Mouse (Mus musculus) monocyte, adult 5-6 weeks (primary cell): ENCODE results near the gene Arrb2. TPM values are rescaled to one million over a fixed set of nuclear protein-coding genes. Genes with fewer than 3 reads are reported as not detected.
"Not testable (repeated sequence)": the region's sequence is repeated elsewhere in the genome, so short reads cannot be mapped to it uniquely, and the experiment has no call there.

Source experiments
- ATAC-seq: fragments of 153-309, 156-312 bp; replicated peaks from 2 replicates; pipeline ENCODE4 v1.8.0; 2017; ENCODE audit warnings: mild to moderate bottlenecking; ENCODE audit not compliant: low TSS enrichment, insufficient number of reproducible peaks, severe bottlenecking, poor library complexity, low FRiP score
- total RNA-seq: library from RNA; stranded (forward); fragments of 200-1000, 200-491, 200-594 nt; gene quantifications from 3 replicates; pipeline ENCODE4 v1.2.3, GENCODE M21; 2017

Gene Arrb2
- total RNA-seq, 1 experiment from 2014 or later, result 113 TPM

- ATAC-seq, result no peak
Measured at GRCm38 (mm10) chr11:70440637-70441036, 8.2 kb downstream of the Arrb2 start.

- ATAC-seq, result peak; percentile 44; the same call in 1 of the 2 replicates
Measured at GRCm38 (mm10) chr11:70441882-70442281, 9.4 kb downstream of the Arrb2 start.

- no peak for ATAC-seq
Measured at GRCm38 (mm10) chr11:70443964-70444363, 11.5 kb downstream of the Arrb2 start.

- ATAC-seq, result no peak
Measured at GRCm38 (mm10) chr11:70444667-70445066, 12.2 kb downstream of the Arrb2 start.

GRCm38 (mm10) chr11:70446756-70447155 lies 14.3 kb downstream of the Arrb2 start:
- peak; percentile 44; the same call in 1 of the 2 replicates for ATAC-seq

GRCm38 (mm10) chr11:70447373-70447772 lies 14.9 kb downstream of the Arrb2 start:
- ATAC-seq, result peak; percentile 29; the same call in 1 of the 2 replicates

- ATAC-seq, result no peak
Measured at GRCm38 (mm10) chr11:70450926-70451325, 18.5 kb downstream of the Arrb2 start.

- ATAC-seq, result peak; percentile 84
Measured at GRCm38 (mm10) chr11:70451797-70452498, 19.5 kb downstream of the Arrb2 start, which contains the start of gene Med11. Gene Med11, plus strand, starts transcription at chr11:70451919.

GRCm38 (mm10) chr11:70453261-70454044 lies 21.0 kb downstream of the Arrb2 start:
- peak; percentile 71 for ATAC-seq

- no peak for ATAC-seq
Measured at GRCm38 (mm10) chr11:70458688-70459600, 26.5 kb downstream of the Arrb2 start, which contains the start of gene Zmynd15. Gene Zmynd15, plus strand, starts transcription at chr11:70459433.

GRCm38 (mm10) chr11:70459601-70460101 lies 27.2 kb downstream of the Arrb2 start, which contains the start of gene Cxcl16:
Gene Cxcl16, minus strand, starts transcription at chr11:70459984.
- 0 out of 2 replicates have a peak, but pooled peaks have one; percentile 30 for ATAC-seq

GRCm38 (mm10) chr11:70463970-70464369 lies 31.5 kb downstream of the Arrb2 start:
- ATAC-seq, result no peak

- no peak for ATAC-seq
Measured at GRCm38 (mm10) chr11:70465211-70465610, 32.8 kb downstream of the Arrb2 start.

GRCm38 (mm10) chr11:70465824-70466223 lies 33.4 kb downstream of the Arrb2 start:
- no peak for ATAC-seq

- peak; percentile 57 for ATAC-seq
Measured at GRCm38 (mm10) chr11:70467902-70468619, 35.6 kb downstream of the Arrb2 start.

GRCm38 (mm10) chr11:70469764-70470163 lies 37.3 kb downstream of the Arrb2 start:
- ATAC-seq, result no peak

- ATAC-seq, result no peak
Measured at GRCm38 (mm10) chr11:70472716-70473115, 40.3 kb downstream of the Arrb2 start.

GRCm38 (mm10) chr11:70473291-70473690 lies 40.9 kb downstream of the Arrb2 start:
- not testable (repeated sequence) for ATAC-seq
